Mouse (Mus musculus) duodenum, adult 2 months (tissue): ENCODE data around the gene Mmd. TPM values are rescaled to one million over a fixed set of nuclear protein-coding genes. Genes with fewer than 3 reads are reported as not detected.

Experiments
- polyA plus RNA-seq: library from polyadenylated mRNA; depleted of rRNA; stranded (reverse); fragments of >200 nt; gene quantifications from 2 replicates; pipeline ENCODE4 v1.2.3, GENCODE M21; 2012; ENCODE audit warnings: low replicate concordance; rRNA removed

Mmd gene
- polyA plus RNA-seq, result 18.7 and 37.3 TPM in 2 replicates

DNA sequence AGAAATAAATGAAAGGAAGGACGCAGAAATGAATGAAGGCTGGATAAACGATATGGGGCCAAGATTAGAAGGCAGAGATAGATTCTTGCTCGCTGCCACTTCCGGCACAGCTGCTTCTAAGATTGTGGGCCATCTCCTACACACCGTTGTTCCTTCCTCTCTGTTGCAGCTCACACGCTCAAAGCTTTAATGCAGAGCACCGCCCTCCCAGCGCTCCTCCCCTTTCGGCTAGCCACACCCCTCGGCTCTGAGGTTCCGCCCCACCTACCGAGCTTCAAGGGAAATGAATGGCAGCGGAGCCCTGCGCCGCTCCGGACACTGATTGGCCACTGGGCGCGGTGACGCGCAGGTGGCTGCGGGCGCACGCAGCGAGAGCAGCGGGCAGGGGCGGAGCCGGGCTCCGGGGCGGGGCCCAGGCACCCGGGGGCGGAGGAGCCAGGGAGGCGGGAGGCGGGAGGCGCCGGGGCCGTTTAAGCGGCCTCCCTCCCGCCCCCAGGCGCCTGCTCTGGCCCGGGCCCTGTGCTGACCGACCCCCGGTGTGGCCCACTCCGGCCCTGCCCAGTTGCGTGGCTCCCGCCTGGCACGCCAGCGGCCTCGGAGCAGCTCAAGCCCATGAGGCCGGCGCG, at the start of gene Mmd:
TSS of gene Mmd (plus strand) at position 432 of the 626 bp plus-strand sequence.

Other genes with a start within 250 kb of the Mmd start
- gene Pctp, start 246.6 kb upstream of the Mmd start, polyA plus RNA-seq, result 1.8 and 1.9 TPM in 2 replicates
- 0.66 and 1.2 TPM in 2 replicates for gene Tmem100, start 219.1 kb upstream of the Mmd start, polyA plus RNA-seq
- gene Gm45716, start 61.8 kb upstream of the Mmd start, polyA plus RNA-seq, result 0.58 and 4.4 TPM in 2 replicates
- gene Hlf, start 141.4 kb downstream of the Mmd start, polyA plus RNA-seq, result 2.4 and 3.8 TPM in 2 replicates